Mouse (Mus musculus) midbrain, embryonic 10.5 days (tissue): ENCODE data around the gene Bach1. TPM values are rescaled to one million over a fixed set of nuclear protein-coding genes. Genes with fewer than 3 reads are reported as not detected.

Experiments
- DNase-seq: peaks from one replicate; pipeline ENCODE4 v3.0.0-alpha.2; 2017; ENCODE audit warnings: low spot score
- H3K27ac ChIP-seq: fragments of 300-500 bp; sonication (generic); replicated peaks from 2 replicates; pipeline ENCODE4 v1.5.1; 2016; ENCODE audit warnings: mild to moderate bottlenecking
- H3K27me3 ChIP-seq: fragments of 300-500 bp; sonication (generic); 2 replicates; pipeline ENCODE4 v1.6.1; 2016; ENCODE audit warnings: low read depth, mild to moderate bottlenecking; ENCODE audit not compliant: poor library complexity, severe bottlenecking
- H3K36me3 ChIP-seq: fragments of 300-500 bp; sonication (generic); 2 replicates; pipeline ENCODE4 v1.6.1; 2016; ENCODE audit warnings: mild to moderate bottlenecking, moderate library complexity
- H3K4me1 ChIP-seq: fragments of 300-500 bp; sonication (generic); 2 replicates; pipeline ENCODE4 v1.6.1; 2016
- H3K4me3 ChIP-seq: fragments of 300-500 bp; sonication (generic); 2 replicates; pipeline ENCODE4 v1.5.1; 2016; ENCODE audit warnings: mild to moderate bottlenecking, moderate library complexity
- H3K9me3 ChIP-seq: fragments of 300-500 bp; sonication (generic); replicated peaks from 2 replicates; pipeline ENCODE4 v1.6.1; 2016; ENCODE audit warnings: mild to moderate bottlenecking
- WGBS: fragments of 180-500 bp; shearing (Covaris S2); methylation state at CpG from one replicate; pipeline ENCODE4 v1.1.7; 2016; 5-methylcytosine and 5-hydroxymethylcytosine counted together
- polyA plus RNA-seq: library from polyadenylated mRNA; unstranded; fragments of >200 nt; fragmentation: Nextera tagmentation; extraction: Ambion mirVana; gene quantifications from 2 replicates; pipeline ENCODE4 v1.2.1, GENCODE M21; 2016

Bach1 gene
- polyA plus RNA-seq, 1 experiment from 2014 or later = 12.9 TPM

DNA sequence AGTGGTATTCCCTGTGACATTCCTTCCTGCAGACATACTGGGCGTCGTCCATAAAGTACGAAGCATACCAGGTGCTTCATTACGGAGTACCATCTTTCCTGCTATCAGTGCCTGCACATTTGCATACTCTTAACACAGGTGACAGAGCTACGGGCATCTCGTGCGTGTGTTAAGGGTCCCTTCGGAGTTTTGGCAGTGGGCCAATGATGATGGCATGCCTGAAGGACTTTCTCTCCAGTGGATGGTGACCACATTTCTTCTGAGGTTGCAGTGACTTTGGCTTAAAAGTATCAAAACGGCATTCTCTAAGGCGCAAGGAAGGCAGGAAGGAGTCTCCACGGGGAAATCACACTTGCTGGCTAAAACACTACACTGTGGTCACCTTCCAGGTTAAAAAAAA is 37.4 kb downstream of the Bach1 start:
- peaks cover 5% of the 10 kb centered on the region for H3K36me3 ChIP-seq
- no peaks in the 10 kb centered on the region for H3K27me3 ChIP-seq
- peaks cover 9% of the 10 kb centered on the region for H3K4me1 ChIP-seq
- no peak overlapping the region for H3K27ac ChIP-seq
- H3K9me3 ChIP-seq = no peaks in the 10 kb centered on the region
- no peak for DNase-seq
- no peak overlapping the region for H3K4me3 ChIP-seq
- WGBS = 94% methylated on average over 11 of the region's 11 CpGs

DNA sequence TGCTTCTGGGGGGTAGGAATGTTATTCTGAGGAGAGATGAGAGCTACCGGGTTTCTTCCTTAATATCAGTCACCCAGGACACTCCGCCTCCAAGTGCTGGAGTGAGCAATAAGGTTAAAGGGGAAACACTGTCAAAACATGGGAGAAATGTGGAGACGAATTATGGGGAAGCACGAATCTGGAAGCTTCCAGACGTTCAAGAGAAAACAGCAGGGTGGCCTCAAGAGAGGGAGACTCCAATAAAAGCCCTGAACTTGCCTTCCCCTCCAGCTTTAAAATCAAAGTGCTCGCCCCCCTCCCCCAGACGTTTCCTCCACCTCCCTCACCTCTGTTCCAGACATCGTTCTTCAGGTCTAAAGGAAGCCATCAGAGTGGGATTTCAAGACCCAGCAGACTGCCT is 38.6 kb downstream of the Bach1 start:
- peaks cover 9% of the 10 kb centered on the region for H3K4me1 ChIP-seq
- no peak overlapping the region for H3K27ac ChIP-seq
- H3K4me3 ChIP-seq = no peak overlapping the region
- DNase-seq = no peak
- H3K36me3 ChIP-seq = no peaks in the 10 kb centered on the region
- 81% methylated on average over 8 of the region's 8 CpGs for WGBS
- H3K9me3 ChIP-seq = no peaks in the 10 kb centered on the region
- H3K27me3 ChIP-seq = no peaks in the 10 kb centered on the region

DNA sequence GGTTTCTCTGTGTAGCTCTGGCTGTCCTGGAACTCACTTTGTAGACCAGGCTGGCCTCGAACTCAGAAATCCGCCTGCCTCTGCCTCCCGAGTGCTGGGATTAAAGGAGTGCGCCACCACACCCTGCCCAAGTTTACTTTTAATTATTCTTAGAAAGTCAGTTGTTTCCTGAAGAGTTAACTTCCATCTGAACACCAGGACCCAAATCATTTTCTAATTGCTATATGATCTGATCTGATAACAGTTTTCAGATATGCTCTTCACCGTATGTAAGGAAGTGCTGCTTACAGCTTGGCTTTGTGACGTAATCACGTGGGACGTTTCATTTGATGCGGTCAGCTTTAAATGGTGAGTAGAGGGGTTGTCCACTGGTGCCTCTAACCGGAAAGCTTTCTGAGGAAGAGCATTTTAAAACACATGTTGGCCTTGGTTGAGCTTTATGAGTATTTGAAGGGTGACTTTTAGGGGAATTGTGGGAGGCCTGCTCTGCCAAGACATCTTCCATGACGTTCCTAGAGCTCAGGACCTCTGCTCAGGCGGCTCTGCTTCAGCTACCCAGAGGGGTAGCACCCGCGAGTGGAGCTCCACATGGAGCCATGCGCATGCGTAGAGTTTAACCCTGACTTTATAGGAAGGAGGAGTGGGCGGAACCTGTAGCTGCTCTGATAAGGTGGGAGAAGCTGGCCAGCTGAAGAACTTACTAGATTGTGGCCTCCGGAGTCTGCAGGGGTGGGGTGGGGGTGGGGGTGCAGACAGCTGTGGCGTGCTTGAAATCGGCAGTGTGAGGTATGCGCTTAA is 39.3 kb downstream of the Bach1 start:
- H3K4me3 ChIP-seq = no peak overlapping the region
- H3K27ac ChIP-seq = no peak overlapping the region
- H3K4me1 ChIP-seq = peaks cover 9% of the 10 kb centered on the region
- DNase-seq = no peak
- WGBS = 92% methylated on average over 21 of the region's 21 CpGs
- no peaks in the 10 kb centered on the region for H3K9me3 ChIP-seq
- no peaks in the 10 kb centered on the region for H3K36me3 ChIP-seq
- H3K27me3 ChIP-seq = no peaks in the 10 kb centered on the region

DNA sequence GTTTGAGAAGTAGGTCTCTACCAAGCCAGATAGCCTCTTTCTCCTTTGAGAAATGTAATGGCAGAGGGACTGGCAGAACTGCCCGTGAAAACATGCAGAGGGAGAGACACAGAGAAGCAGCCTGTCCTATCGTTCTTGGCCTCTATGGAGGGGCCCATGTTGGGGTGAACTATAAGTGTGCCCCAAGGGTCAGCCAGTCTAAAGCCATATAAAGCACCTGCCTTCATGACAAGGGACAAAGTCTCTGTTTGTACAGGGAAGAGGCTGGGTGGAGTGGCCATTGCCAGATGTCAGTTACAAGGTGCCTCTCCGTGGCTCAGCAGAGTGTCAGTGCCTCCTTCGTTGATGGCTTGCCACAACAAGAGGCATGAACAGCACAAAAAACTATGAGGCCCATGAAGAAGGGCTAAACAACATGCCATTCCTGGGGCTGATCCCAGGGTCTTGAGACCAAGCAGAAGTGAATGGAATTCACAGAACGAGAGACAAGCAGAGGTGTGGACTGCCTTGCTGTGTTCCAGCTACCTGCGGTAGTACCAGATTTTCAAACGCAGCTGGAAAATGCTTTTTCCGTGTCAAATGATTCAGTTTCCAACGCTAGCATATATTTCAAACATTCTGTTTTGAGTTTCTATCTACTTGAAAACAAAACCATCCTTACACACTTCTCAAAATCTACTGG is 42.4 kb downstream of the Bach1 start:
- Histone ChIP-seq H3K9me3 (no peaks in the 10 kb centered on the region), H3K4me1 (peaks cover 9% of the 10 kb centered on the region), H3K27ac (no peak overlapping the region), H3K4me3 (no peak overlapping the region), H3K27me3 (no peaks in the 10 kb centered on the region), H3K36me3 (no peaks in the 10 kb centered on the region)
- 91% methylated on average over 9 of the region's 9 CpGs for WGBS
- DNase-seq = no peak

DNA sequence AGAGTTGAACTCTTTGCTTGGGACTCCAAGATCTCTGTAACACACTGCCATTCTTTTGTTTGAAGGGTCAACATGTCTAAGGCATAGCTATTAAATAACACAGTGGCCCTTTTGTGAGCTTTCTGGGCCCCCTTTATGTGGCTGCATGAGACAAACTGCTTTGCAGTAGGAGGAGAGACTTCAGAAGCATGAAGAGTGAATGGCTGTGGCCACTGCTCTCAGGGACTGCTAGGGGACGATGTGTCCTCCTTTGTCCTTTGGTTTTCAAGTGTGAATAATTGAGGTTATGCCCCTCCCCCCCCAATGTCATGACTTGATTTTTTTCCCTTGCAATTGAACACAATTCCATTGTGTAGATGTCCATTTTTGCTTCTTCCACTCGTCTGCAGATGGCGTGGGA is 44.9 kb downstream of the Bach1 start:
- Histone ChIP-seq H3K4me1 (peaks cover 9% of the 10 kb centered on the region), H3K4me3 (no peak overlapping the region), H3K27me3 (no peaks in the 10 kb centered on the region), H3K27ac (no peak overlapping the region), H3K9me3 (no peaks in the 10 kb centered on the region), H3K36me3 (no peaks in the 10 kb centered on the region)
- DNase-seq = no peak
- 58% methylated on average over 3 of the region's 3 CpGs for WGBS

DNA sequence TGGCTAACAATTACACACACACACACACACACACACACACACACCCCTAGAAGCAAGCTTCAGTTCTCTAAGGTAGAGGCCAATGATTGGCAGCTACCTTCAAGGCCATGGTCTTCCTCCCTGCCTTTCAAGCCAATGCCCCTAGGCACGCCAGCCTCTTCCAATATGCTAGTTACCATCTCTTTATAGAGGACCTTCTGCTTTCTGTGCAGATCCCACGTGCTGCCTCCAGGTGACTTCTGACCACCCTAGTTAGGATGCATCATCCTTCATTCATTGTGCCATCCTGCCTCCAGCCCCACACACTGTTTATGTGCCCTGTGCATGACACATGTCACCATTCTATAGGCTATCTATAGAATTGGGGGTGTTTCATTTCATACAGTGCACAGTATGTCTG is 45.6 kb downstream of the Bach1 start:
- peaks cover 9% of the 10 kb centered on the region for H3K4me1 ChIP-seq
- 86% methylated on average over 2 of the region's 2 CpGs for WGBS
- no peak for DNase-seq
- no peak overlapping the region for H3K27ac ChIP-seq
- no peaks in the 10 kb centered on the region for H3K36me3 ChIP-seq
- no peak overlapping the region for H3K4me3 ChIP-seq
- no peaks in the 10 kb centered on the region for H3K9me3 ChIP-seq
- no peaks in the 10 kb centered on the region for H3K27me3 ChIP-seq

DNA sequence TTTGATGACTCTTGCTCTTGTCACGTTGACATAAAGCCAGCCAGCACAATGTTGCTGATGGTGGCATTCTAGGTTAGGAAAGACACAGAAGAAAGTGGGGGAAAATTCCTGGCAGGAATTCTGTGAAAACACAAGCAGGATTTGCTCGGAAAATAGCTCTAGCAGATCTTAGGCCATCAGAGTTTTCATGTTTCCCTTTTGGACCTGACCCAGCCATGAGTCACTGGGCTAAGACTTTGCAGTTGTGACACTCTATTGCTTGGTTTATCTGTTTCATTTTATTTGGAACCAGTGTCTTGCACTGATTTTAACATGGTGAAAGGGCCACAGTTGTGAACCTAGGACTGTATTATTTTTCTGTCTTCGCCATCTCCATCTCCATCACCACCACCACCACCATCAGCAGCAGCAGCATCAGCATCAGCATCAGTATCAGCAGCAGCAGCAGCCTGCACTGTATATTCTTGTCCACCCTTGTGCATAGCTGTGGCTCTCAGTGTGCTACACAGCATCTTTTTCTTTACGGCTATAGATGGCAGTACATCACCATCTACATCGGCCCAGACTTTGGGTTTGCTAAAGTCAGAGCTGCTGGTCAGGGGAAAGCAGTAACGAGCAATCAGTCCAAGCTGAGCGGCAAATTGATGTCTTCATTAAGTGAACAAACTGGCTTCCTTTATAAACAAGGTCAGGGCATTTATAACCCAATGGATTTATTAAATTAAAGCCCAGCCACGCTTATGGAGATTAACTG is 46.6 kb downstream of the Bach1 start:
- H3K9me3 ChIP-seq = no peaks in the 10 kb centered on the region
- H3K27me3 ChIP-seq = no peaks in the 10 kb centered on the region
- no peak overlapping the region for H3K27ac ChIP-seq
- no peaks in the 10 kb centered on the region for H3K36me3 ChIP-seq
- H3K4me3 ChIP-seq = no peak overlapping the region
- 85% methylated on average over 8 of the region's 8 CpGs for WGBS
- DNase-seq = peak; percentile 6
- H3K4me1 ChIP-seq = peaks cover 9% of the 10 kb centered on the region

DNA sequence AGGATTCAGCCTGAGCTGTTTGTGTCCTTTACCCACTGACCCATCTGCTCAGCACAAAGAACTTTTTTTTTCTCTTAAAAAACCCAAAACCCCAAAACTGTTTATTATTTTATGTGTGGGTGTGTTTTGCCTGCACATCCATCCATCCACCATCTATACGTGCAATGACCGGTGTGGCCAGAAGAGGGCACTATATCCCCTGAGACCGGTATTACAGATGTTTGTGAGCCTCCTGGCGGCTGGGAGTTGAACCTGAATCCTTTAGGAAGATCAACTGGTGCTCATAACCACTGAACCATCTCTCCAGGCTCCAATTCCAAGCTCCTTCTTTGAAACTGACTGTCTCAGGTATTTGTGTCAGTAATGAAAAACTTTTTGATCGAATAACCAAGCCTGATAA is 48.0 kb downstream of the Bach1 start:
- Histone ChIP-seq H3K27ac (no peak overlapping the region), H3K4me3 (no peak overlapping the region), H3K9me3 (no peaks in the 10 kb centered on the region), H3K4me1 (peaks cover 9% of the 10 kb centered on the region), H3K36me3 (no peaks in the 10 kb centered on the region), H3K27me3 (no peaks in the 10 kb centered on the region)
- peak; percentile 71 for DNase-seq
- WGBS = 21% methylated on average over 5 of the region's 5 CpGs

DNA sequence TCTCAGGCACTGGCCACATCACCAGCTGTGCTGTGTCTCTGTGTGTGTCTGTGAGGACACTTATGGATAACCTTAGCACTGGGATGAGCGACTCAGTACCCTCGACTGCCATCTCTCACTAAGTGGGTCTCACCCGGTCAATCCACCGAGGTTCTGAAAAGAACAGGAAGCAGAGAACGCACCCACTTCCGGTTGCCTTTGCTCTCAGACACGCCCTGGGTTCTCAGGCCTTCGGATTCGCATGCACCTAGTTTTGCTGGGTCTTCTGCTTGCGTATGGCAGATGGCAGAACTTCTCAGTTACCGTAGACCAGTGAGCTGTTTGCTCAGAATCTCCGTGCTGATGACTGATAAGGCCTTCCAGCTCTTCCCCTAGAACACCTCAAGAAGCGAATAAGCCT is 52.5 kb downstream of the Bach1 start:
- Histone ChIP-seq H3K27me3 (no peaks in the 10 kb centered on the region), H3K4me3 (no peak overlapping the region), H3K36me3 (no peaks in the 10 kb centered on the region), H3K4me1 (no peaks in the 10 kb centered on the region), H3K9me3 (no peaks in the 10 kb centered on the region), H3K27ac (no peak overlapping the region)
- DNase-seq = no peak
- WGBS = 93% methylated on average over 13 of the region's 13 CpGs

DNA sequence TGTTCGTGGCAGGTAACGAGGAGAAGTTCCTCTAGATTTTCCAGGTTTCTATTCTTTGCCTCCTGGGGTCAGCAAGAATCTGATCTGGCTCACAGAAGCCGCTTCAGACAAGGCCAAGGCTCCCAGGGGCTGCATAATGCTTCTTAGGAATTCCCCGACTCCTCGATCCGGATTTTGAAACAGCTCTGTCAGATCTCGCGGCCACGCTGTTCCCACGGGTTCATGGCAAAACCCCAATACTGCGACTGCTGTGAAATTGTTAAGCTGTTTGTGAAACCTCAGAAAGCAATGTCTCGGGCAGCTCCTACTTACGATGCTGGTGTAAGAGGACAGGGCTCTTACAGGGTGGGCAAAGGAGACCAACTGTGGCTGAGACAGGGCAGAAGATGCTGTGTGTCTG is 53.7 kb downstream of the Bach1 start:
- Histone ChIP-seq H3K4me1 (no peaks in the 10 kb centered on the region), H3K36me3 (no peaks in the 10 kb centered on the region), H3K27ac (no peak overlapping the region), H3K4me3 (no peak overlapping the region), H3K9me3 (no peaks in the 10 kb centered on the region), H3K27me3 (no peaks in the 10 kb centered on the region)
- no peak for DNase-seq
- 79% methylated on average over 13 of the region's 13 CpGs for WGBS

DNA sequence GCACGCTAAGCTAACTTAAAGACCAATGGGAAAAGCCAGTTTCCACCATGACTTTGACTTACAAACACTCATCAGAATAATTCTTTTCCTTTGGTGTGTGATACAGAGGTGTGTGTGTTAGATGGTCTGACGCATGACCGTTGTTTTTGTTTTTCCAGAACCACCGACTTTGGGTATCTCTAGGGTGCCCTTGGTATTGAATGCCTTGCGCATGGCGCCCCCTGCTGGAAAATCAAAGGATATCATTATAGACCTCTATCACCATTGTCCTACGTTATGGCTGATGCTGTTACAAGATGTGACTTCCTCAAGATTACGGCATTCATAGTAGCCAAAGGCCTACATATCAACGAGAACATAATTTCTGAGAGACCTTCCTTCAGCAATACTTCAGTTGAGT is 56.1 kb downstream of the Bach1 start:
- no peaks in the 10 kb centered on the region for H3K4me1 ChIP-seq
- no peaks in the 10 kb centered on the region for H3K27me3 ChIP-seq
- no peak overlapping the region for H3K27ac ChIP-seq
- H3K4me3 ChIP-seq = no peak overlapping the region
- no peaks in the 10 kb centered on the region for H3K36me3 ChIP-seq
- no peaks in the 10 kb centered on the region for H3K9me3 ChIP-seq
- 72% methylated on average over 9 of the region's 9 CpGs for WGBS
- DNase-seq = peak; percentile 35

DNA sequence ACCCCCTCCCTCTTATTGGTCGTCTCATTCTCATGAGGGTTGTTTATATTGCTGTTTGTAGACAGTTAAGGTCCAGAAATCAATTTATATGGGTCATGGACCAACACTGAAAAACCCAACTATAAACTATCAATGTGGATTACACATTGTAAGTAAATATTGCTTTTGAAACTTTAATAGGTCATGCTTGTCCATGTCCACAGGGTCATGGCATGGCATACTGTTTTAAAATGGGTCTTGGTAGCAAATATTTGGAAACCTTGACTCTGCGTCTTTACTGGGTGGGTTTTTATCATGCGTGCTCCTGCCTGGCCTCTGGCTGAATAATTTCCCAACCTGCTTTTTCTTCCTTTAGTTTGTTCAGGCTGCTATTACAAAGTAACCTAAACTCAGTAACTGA is 57.2 kb downstream of the Bach1 start:
- no peak overlapping the region for H3K27ac ChIP-seq
- H3K36me3 ChIP-seq = no peaks in the 10 kb centered on the region
- no peak overlapping the region for H3K4me3 ChIP-seq
- H3K4me1 ChIP-seq = no peaks in the 10 kb centered on the region
- WGBS = 84% methylated on average over 3 of the region's 3 CpGs
- H3K27me3 ChIP-seq = no peaks in the 10 kb centered on the region
- no peaks in the 10 kb centered on the region for H3K9me3 ChIP-seq
- no peak for DNase-seq

DNA sequence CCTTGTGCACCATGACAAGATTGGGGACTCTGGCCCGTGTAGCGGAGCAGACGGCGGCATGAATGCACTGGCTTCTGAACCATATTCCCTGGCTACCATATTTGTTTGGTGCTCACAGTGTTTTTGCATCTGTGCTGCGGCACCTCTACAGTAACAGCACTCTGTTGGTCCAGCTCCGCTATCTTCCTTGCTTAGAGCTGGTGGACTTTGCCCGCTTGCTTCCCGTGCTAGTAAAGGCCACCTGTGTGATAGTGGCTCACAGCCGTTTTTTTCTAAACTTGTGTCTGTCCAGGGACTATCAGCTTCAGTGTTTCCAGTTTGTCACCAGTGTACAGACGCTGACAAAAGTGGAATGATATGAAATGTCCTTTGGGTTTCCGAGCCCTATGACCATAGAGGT is 59.3 kb downstream of the Bach1 start:
- H3K4me1 ChIP-seq = no peaks in the 10 kb centered on the region
- H3K4me3 ChIP-seq = no peak overlapping the region
- DNase-seq = no peak
- H3K9me3 ChIP-seq = no peaks in the 10 kb centered on the region
- H3K36me3 ChIP-seq = no peaks in the 10 kb centered on the region
- no peak overlapping the region for H3K27ac ChIP-seq
- WGBS = 93% methylated on average over 11 of the region's 11 CpGs
- H3K27me3 ChIP-seq = no peaks in the 10 kb centered on the region
